Mouse (Mus musculus) heart, embryonic 16.5 days (tissue): ENCODE data around the gene Sept9. TPM values are rescaled to one million over a fixed set of nuclear protein-coding genes. Genes with fewer than 3 reads are reported as not detected.

Experiments used
- ATAC-seq: fragments of 200-750 bp; cut with Nextera tagmentation; replicated peaks from 2 replicates; pipeline ENCODE4 v1.8.0; 2017; ENCODE audit warnings: moderate number of reproducible peaks; ENCODE audit not compliant: insufficient read depth, low FRiP score; ENCODE audit errors: extremely low read depth
- H3K27ac ChIP-seq: fragments of 300-500 bp; sonication (generic); 2 replicates; pipeline ENCODE4 v1.5.1; 2014; ENCODE audit warnings: mild to moderate bottlenecking, low read length, control low read depth, moderate library complexity
- H3K27me3 ChIP-seq: fragments of 300-500 bp; sonication (generic); 2 replicates; pipeline ENCODE4 v1.6.1; 2014; ENCODE audit warnings: low read length, mixed read lengths; ENCODE audit not compliant: control insufficient read depth, insufficient read depth
- H3K36me3 ChIP-seq: fragments of 300-500 bp; sonication (generic); 2 replicates; pipeline ENCODE4 v1.6.1; 2014; ENCODE audit not compliant: control insufficient read depth, insufficient read depth
- H3K4me1 ChIP-seq: fragments of 300-500 bp; sonication (generic); 2 replicates; pipeline ENCODE4 v1.6.1; 2014; ENCODE audit warnings: low read length, mixed read lengths; ENCODE audit not compliant: control insufficient read depth, insufficient read depth
- H3K4me2 ChIP-seq: fragments of 300-500 bp; sonication (generic); 2 replicates; pipeline ENCODE4 v1.6.1; 2014; ENCODE audit warnings: low read depth, mild to moderate bottlenecking, control low read depth, low read length
- H3K4me3 ChIP-seq: fragments of 300-500 bp; sonication (generic); 2 replicates; pipeline ENCODE4 v1.5.1; 2014; ENCODE audit warnings: mild to moderate bottlenecking, control low read depth, low read length
- H3K9ac ChIP-seq: fragments of 300-500 bp; sonication (generic); 2 replicates; pipeline ENCODE4 v1.6.1; 2014; ENCODE audit warnings: low read length, control low read depth
- H3K9me3 ChIP-seq: fragments of 300-500 bp; sonication (generic); replicated peaks from 2 replicates; pipeline ENCODE4 v1.6.1; 2016; ENCODE audit warnings: low read length; ENCODE audit not compliant: control insufficient read depth
- WGBS: fragments of 180-500 bp; shearing (Covaris S2); extraction: QIAGEN DNeasy Blood & Tissue Kit; methylation state at CpG from one replicate; pipeline ENCODE4 v1.1.7; 2014; 5-methylcytosine and 5-hydroxymethylcytosine counted together
- polyA plus RNA-seq: library from polyadenylated mRNA; unstranded; fragments of >200 nt; fragmentation: Nextera tagmentation; extraction: Ambion mirVana; gene quantifications from 2 replicates; pipeline ENCODE4 v1.2.1, GENCODE M21; 2015

The Sept9 gene
- polyA plus RNA-seq, 1 experiment from 2014 or later: 71.0 TPM

- Histone ChIP-seq H3K27ac (no peak overlapping the region), H3K4me3 (no peak overlapping the region), H3K4me1 (peaks cover 41% of the 10 kb centered on the region), H3K9me3 (no peaks in the 10 kb centered on the region), H3K4me2 (no peak overlapping the region), H3K9ac (no peak overlapping the region), H3K27me3 (no peaks in the 10 kb centered on the region), H3K36me3 (no peaks in the 10 kb centered on the region)
- 74% methylated on average over 8 of the region's 8 CpGs for WGBS
- ATAC-seq: no peak
Measured at GRCm38 (mm10) chr11:117276946-117277345, 77.5 kb downstream of the Sept9 start.

- peaks cover 47% of the 10 kb centered on the region for H3K4me1 ChIP-seq
- H3K36me3 ChIP-seq: no peaks in the 10 kb centered on the region
- H3K27me3 ChIP-seq: no peaks in the 10 kb centered on the region
- peak overlapping the region; percentile 5; the same call in 1 of the 2 replicates for H3K9ac ChIP-seq
- H3K9me3 ChIP-seq: no peaks in the 10 kb centered on the region
- H3K4me3 ChIP-seq: no peak overlapping the region
- 42% methylated on average over 1 of the region's 1 CpGs for WGBS
- ATAC-seq: no peak
- no peak overlapping the region; the same call in 1 of the 2 replicates for H3K27ac ChIP-seq
- H3K4me2 ChIP-seq: no peak overlapping the region
Measured at GRCm38 (mm10) chr11:117278113-117278512, 78.7 kb downstream of the Sept9 start.

GRCm38 (mm10) chr11:117278514-117278913 lies 79.1 kb downstream of the Sept9 start:
- no peaks in the 10 kb centered on the region for H3K36me3 ChIP-seq
- no peaks in the 10 kb centered on the region for H3K27me3 ChIP-seq
- 59% methylated on average over 13 of the region's 13 CpGs for WGBS
- peak overlapping the region; percentile 5; the same call in 1 of the 2 replicates for H3K9ac ChIP-seq
- H3K9me3 ChIP-seq: no peaks in the 10 kb centered on the region
- no peak overlapping the region; the same call in 1 of the 2 replicates for H3K27ac ChIP-seq
- ATAC-seq: no peak
- no peak overlapping the region for H3K4me2 ChIP-seq
- peaks cover 50% of the 10 kb centered on the region for H3K4me1 ChIP-seq
- H3K4me3 ChIP-seq: no peak overlapping the region

- H3K27me3 ChIP-seq: no peaks in the 10 kb centered on the region
- H3K9me3 ChIP-seq: no peaks in the 10 kb centered on the region
- no peak overlapping the region for H3K4me3 ChIP-seq
- no peak overlapping the region for H3K9ac ChIP-seq
- ATAC-seq: no peak
- no peak overlapping the region for H3K4me2 ChIP-seq
- WGBS: 77% methylated on average over 4 of the region's 4 CpGs
- H3K27ac ChIP-seq: no peak overlapping the region
- H3K36me3 ChIP-seq: no peaks in the 10 kb centered on the region
- peaks cover 57% of the 10 kb centered on the region for H3K4me1 ChIP-seq
Measured at GRCm38 (mm10) chr11:117279993-117280392, 80.5 kb downstream of the Sept9 start.

GRCm38 (mm10) chr11:117283048-117283888 lies 83.8 kb downstream of the Sept9 start:
- no peak overlapping the region for H3K4me3 ChIP-seq
- H3K36me3 ChIP-seq: no peaks in the 10 kb centered on the region
- H3K9me3 ChIP-seq: no peaks in the 10 kb centered on the region
- no peak overlapping the region for H3K4me2 ChIP-seq
- WGBS: 69% methylated on average over 11 of the region's 11 CpGs
- no peak overlapping the region for H3K9ac ChIP-seq
- no peak for ATAC-seq
- no peaks in the 10 kb centered on the region for H3K27me3 ChIP-seq
- H3K27ac ChIP-seq: 0 out of 2 replicates have a peak overlapping the region, but pooled peaks have one; percentile 7
- peaks cover 35% of the 10 kb centered on the region for H3K4me1 ChIP-seq

GRCm38 (mm10) chr11:117283889-117284450 lies 84.5 kb downstream of the Sept9 start:
- Histone ChIP-seq H3K36me3 (no peaks in the 10 kb centered on the region), H3K9me3 (no peaks in the 10 kb centered on the region), H3K4me1 (peaks cover 28% of the 10 kb centered on the region), H3K27me3 (no peaks in the 10 kb centered on the region), H3K9ac (no peak overlapping the region), H3K4me3 (no peak overlapping the region), H3K4me2 (no peak overlapping the region), H3K27ac (peak overlapping the region; percentile 50; the same call in 1 of the 2 replicates)
- 62% methylated on average over 6 of the region's 6 CpGs for WGBS
- ATAC-seq: no peak

GRCm38 (mm10) chr11:117284721-117285605 lies 85.5 kb downstream of the Sept9 start:
- no peak overlapping the region for H3K9ac ChIP-seq
- no peaks in the 10 kb centered on the region for H3K9me3 ChIP-seq
- H3K4me3 ChIP-seq: no peak overlapping the region
- H3K4me1 ChIP-seq: peaks cover 28% of the 10 kb centered on the region
- no peaks in the 10 kb centered on the region for H3K27me3 ChIP-seq
- H3K36me3 ChIP-seq: no peaks in the 10 kb centered on the region
- no peak for ATAC-seq
- WGBS: 60% methylated on average over 19 of the region's 19 CpGs
- H3K27ac ChIP-seq: peak overlapping the region; percentile 50
- no peak overlapping the region for H3K4me2 ChIP-seq

- 73% methylated on average over 10 of the region's 10 CpGs for WGBS
- H3K36me3 ChIP-seq: peaks cover 2% of the 10 kb centered on the region; the same call in 1 of the 2 replicates
- H3K27me3 ChIP-seq: no peaks in the 10 kb centered on the region
- no peak overlapping the region; the same call in 1 of the 2 replicates for H3K27ac ChIP-seq
- no peak overlapping the region for H3K9ac ChIP-seq
- H3K4me3 ChIP-seq: no peak overlapping the region
- peaks cover 28% of the 10 kb centered on the region for H3K4me1 ChIP-seq
- H3K4me2 ChIP-seq: no peak overlapping the region
- no peak for ATAC-seq
- H3K9me3 ChIP-seq: no peaks in the 10 kb centered on the region
Measured at GRCm38 (mm10) chr11:117285606-117285931, 86.1 kb downstream of the Sept9 start.
